Mouse (Mus musculus) neural tube, embryonic 11.5 days (tissue): ENCODE data around the gene B230118H07Rik. TPM values are rescaled to one million over a fixed set of nuclear protein-coding genes. Genes with fewer than 3 reads are reported as not detected.

ENCODE experiments used
- ATAC-seq: fragments of 200-750 bp; cut with Nextera tagmentation; 2 replicates; pipeline ENCODE4 v1.8.0; 2017; ENCODE audit warnings: moderate number of reproducible peaks, mild to moderate bottlenecking, moderate TSS enrichment, moderate library complexity; ENCODE audit not compliant: insufficient read depth, low FRiP score, low TSS enrichment
- DNase-seq: peaks from one replicate; pipeline ENCODE4 v3.0.0-alpha.2; 2015; ENCODE audit warnings: low spot score
- H3K27ac ChIP-seq: fragments of 300-500 bp; sonication (generic); 2 replicates; pipeline ENCODE4 v1.5.1; 2014; ENCODE audit warnings: low read depth, mild to moderate bottlenecking, low read length
- H3K27me3 ChIP-seq: fragments of 300-500 bp; sonication (generic); 2 replicates; pipeline ENCODE4 v1.6.1; 2014; ENCODE audit warnings: mild to moderate bottlenecking, low read length, mixed read lengths; ENCODE audit not compliant: control insufficient read depth, insufficient read depth
- H3K36me3 ChIP-seq: fragments of 300-500 bp; sonication (generic); 2 replicates; pipeline ENCODE4 v1.6.1; 2014; ENCODE audit warnings: mild to moderate bottlenecking, low read length, moderate library complexity, mixed read lengths; ENCODE audit not compliant: control insufficient read depth, insufficient read depth
- H3K4me1 ChIP-seq: fragments of 300-500 bp; sonication (generic); 2 replicates; pipeline ENCODE4 v1.6.1; 2014; ENCODE audit warnings: low read length, mixed read lengths; ENCODE audit not compliant: control insufficient read depth, insufficient read depth
- H3K4me2 ChIP-seq: fragments of 300-500 bp; sonication (generic); 2 replicates; pipeline ENCODE4 v1.6.1; 2014; ENCODE audit warnings: low read depth, mild to moderate bottlenecking, moderate library complexity
- H3K4me3 ChIP-seq: fragments of 300-500 bp; sonication (generic); 2 replicates; pipeline ENCODE4 v1.5.1; 2014; ENCODE audit warnings: low read depth, low read length
- H3K9ac ChIP-seq: fragments of 300-500 bp; sonication (generic); 2 replicates; pipeline ENCODE4 v1.6.1; 2014; ENCODE audit warnings: mild to moderate bottlenecking, low read length
- H3K9me3 ChIP-seq: fragments of 300-500 bp; sonication (generic); 2 replicates; pipeline ENCODE4 v1.6.1; 2016; ENCODE audit warnings: low read length; ENCODE audit not compliant: control insufficient read depth
- WGBS: fragments of 180-500 bp; shearing (Covaris S2); extraction: QIAGEN DNeasy Blood & Tissue Kit; methylation state at CpG from one replicate; pipeline ENCODE4 v1.1.7; 2014; 5-methylcytosine and 5-hydroxymethylcytosine counted together
- polyA plus RNA-seq: library from polyadenylated mRNA; unstranded; fragments of >200 nt; fragmentation: Nextera tagmentation; extraction: Ambion mirVana; gene quantifications from 2 replicates; pipeline ENCODE4 v1.2.1, GENCODE M21; 2014

The B230118H07Rik gene
- polyA plus RNA-seq, 1 experiment from 2014 or later = 65.5 TPM

DNA sequence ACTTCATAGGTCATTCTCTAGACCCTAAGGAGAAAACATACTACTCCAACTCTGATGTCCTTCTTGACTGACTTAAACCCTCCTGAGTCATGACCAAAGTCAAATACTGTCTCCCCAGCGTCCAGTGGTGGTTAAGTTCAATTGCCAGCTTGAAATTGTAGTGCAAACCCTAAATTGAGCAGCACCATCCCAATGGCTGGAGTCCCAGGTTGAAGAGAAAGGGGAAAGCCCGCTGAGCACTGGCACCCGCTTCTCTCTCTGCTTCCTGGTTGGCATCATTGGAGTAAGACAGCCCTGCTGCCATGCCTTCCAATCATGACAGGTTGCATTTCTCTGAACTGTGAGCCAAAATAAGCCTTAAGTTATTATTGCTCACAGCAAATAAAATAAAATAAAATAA is 89.9 kb downstream of the B230118H07Rik start:
- Histone ChIP-seq H3K27me3 (no peaks in the 10 kb centered on the region), H3K27ac (no peak overlapping the region), H3K4me3 (no peak overlapping the region), H3K36me3 (no peaks in the 10 kb centered on the region), H3K4me2 (no peak overlapping the region), H3K9me3 (no peaks in the 10 kb centered on the region), H3K4me1 (no peaks in the 10 kb centered on the region), H3K9ac (no peak overlapping the region)
- no peak for DNase-seq
- 88% methylated on average over 3 of the region's 3 CpGs for WGBS
- no peak for ATAC-seq

GRCm38 (mm10) chr2:101555886-101556285 is 93.4 kb downstream of the B230118H07Rik start:
- Histone ChIP-seq H3K9ac (no peak overlapping the region), H3K27ac (no peak overlapping the region), H3K27me3 (no peaks in the 10 kb centered on the region), H3K4me2 (no peak overlapping the region), H3K36me3 (no peaks in the 10 kb centered on the region), H3K4me1 (no peaks in the 10 kb centered on the region), H3K4me3 (no peak overlapping the region), H3K9me3 (no peaks in the 10 kb centered on the region)
- no peak for DNase-seq
- 90% methylated on average over 1 of the region's 1 CpGs for WGBS
- no peak for ATAC-seq

GRCm38 (mm10) chr2:101553851-101554250 is 95.5 kb downstream of the B230118H07Rik start:
- no peak overlapping the region for H3K9ac ChIP-seq
- H3K36me3 ChIP-seq = no peaks in the 10 kb centered on the region
- 43% methylated on average over 5 of the region's 5 CpGs for WGBS
- DNase-seq (no peak), ATAC-seq (no peak)
- H3K27ac ChIP-seq = no peak overlapping the region
- no peak overlapping the region for H3K4me3 ChIP-seq
- no peaks in the 10 kb centered on the region for H3K9me3 ChIP-seq
- no peak overlapping the region for H3K4me2 ChIP-seq
- no peaks in the 10 kb centered on the region for H3K4me1 ChIP-seq
- H3K27me3 ChIP-seq = no peaks in the 10 kb centered on the region

DNA sequence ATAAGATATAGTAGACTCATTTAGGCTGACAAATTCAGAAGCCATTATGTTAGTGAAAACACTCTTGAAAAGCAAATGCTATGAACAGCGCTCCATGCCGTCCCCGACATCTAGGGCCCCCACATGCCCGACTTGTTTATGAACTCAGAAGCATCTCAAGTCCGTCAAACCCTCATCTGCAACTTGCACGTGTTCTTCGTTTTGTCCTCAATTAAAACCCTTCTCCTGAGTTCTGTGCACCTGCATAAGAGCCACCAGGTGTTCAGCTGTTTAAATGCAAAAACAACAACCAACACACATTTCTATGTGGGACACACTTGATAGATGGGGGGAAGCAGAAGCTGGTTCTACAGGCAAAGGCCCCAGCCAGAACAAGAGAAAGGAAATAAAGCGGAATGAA is 97.0 kb downstream of the B230118H07Rik start:
- no peak overlapping the region for H3K9ac ChIP-seq
- H3K4me1 ChIP-seq = no peaks in the 10 kb centered on the region
- DNase-seq = no peak
- no peaks in the 10 kb centered on the region for H3K27me3 ChIP-seq
- H3K36me3 ChIP-seq = no peaks in the 10 kb centered on the region
- H3K4me3 ChIP-seq = no peak overlapping the region
- H3K4me2 ChIP-seq = no peak overlapping the region
- H3K27ac ChIP-seq = no peak overlapping the region
- ATAC-seq = no peak
- WGBS = 89% methylated on average over 8 of the region's 8 CpGs
- no peaks in the 10 kb centered on the region for H3K9me3 ChIP-seq

- no peaks in the 10 kb centered on the region for H3K4me1 ChIP-seq
- ATAC-seq (no peak), DNase-seq (no peak)
- 82% methylated on average over 6 of the region's 6 CpGs for WGBS
- H3K27me3 ChIP-seq = no peaks in the 10 kb centered on the region
- no peaks in the 10 kb centered on the region for H3K9me3 ChIP-seq
- H3K27ac ChIP-seq = no peak overlapping the region
- H3K4me3 ChIP-seq = no peak overlapping the region
- H3K9ac ChIP-seq = no peak overlapping the region
- H3K4me2 ChIP-seq = no peak overlapping the region
- no peaks in the 10 kb centered on the region for H3K36me3 ChIP-seq
These were observed 98.2 kb downstream of the B230118H07Rik start for GRCm38 (mm10) chr2:101551026-101551719.

DNA sequence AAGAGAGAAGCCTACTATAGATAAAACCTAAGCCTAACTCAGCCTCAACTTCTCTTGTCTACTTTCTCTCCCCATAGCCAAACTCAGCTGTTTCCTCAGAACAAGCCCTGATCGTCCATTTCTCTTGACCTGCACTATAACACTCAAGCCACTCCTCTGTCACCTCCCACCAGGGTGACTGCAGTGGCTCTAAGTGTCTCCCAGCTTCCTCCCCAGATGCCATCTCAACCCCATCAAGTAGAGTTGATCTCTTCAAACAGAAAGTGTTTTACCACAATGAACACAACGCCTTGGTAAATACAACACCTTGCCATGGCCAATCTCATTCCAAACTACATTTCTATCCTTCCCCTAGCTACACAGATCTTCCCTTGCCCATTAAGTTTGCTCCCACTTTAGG is 99.2 kb downstream of the B230118H07Rik start:
- Histone ChIP-seq H3K9ac (no peak overlapping the region), H3K9me3 (no peaks in the 10 kb centered on the region), H3K27me3 (no peaks in the 10 kb centered on the region), H3K4me3 (no peak overlapping the region), H3K36me3 (no peaks in the 10 kb centered on the region), H3K4me2 (no peak overlapping the region), H3K4me1 (no peaks in the 10 kb centered on the region), H3K27ac (no peak overlapping the region)
- ATAC-seq (no peak), DNase-seq (no peak)
- WGBS = 63% methylated on average over 2 of the region's 2 CpGs

DNA sequence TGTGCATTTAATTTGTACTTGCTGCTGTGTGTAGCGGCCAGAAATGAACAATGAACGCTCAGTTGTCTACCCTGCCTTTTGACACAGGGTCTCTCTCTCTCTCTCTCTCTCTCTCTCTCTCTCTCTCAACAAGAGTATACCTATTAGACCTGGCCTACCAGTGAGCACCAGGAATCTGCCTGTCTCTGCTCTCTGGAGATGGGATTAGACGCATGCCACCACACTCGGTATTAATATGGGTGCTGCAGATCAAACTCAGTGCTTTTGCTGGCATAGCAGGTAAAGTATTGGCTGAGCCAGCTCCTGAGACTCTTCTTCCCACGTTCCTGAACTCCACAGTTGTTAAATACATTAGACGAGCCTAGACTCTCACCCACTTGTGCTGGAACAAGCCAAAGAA is 100.5 kb downstream of the B230118H07Rik start:
- no peaks in the 10 kb centered on the region for H3K36me3 ChIP-seq
- H3K9ac ChIP-seq = no peak overlapping the region
- H3K27ac ChIP-seq = no peak overlapping the region
- 83% methylated on average over 6 of the region's 6 CpGs for WGBS
- H3K27me3 ChIP-seq = no peaks in the 10 kb centered on the region
- H3K9me3 ChIP-seq = no peaks in the 10 kb centered on the region
- ATAC-seq = no peak
- no peaks in the 10 kb centered on the region for H3K4me1 ChIP-seq
- H3K4me3 ChIP-seq = no peak overlapping the region
- DNase-seq = no peak
- no peak overlapping the region for H3K4me2 ChIP-seq

- no peak for ATAC-seq
- H3K27me3 ChIP-seq = no peaks in the 10 kb centered on the region
- 95% methylated on average over 2 of the region's 2 CpGs for WGBS
These were observed 103.7 kb downstream of the B230118H07Rik start for GRCm38 (mm10) chr2:101545593-101545992.

DNA sequence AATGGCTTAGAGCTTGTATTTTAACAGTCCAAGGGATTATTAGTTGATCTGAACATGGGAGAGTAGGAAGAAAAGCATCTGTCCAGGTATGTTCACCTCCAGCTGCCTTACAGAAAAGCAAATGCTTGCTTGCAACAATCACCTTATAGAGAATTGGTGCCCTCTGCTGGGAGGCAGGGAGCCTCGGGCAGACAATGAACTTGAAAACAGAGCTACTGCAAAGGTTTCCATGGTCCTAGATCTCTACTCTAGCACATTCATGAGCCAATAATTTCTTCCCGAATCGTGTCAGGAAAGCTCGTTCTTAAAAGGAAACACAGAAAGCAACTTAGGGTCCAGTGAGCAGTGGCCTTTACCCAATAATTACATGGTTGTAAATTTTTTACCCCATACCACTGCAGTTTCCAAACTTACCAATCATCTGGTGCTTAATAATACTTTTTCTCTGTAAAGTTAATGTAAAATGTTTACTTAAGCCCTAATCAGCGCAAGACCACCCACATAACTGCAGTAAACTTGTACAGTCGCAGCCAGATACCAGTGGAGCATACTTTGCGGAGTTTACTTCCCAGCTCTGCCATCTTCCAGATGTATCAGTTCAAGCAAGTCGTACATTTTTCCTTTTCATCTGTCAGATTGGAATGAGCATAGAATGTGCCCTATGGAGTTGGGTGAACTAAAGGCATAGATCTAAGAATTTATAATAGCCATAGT is 105.5 kb downstream of the B230118H07Rik start:
- no peaks in the 10 kb centered on the region for H3K4me1 ChIP-seq
- no peaks in the 10 kb centered on the region for H3K27me3 ChIP-seq
- H3K9ac ChIP-seq = no peak overlapping the region
- no peak overlapping the region for H3K4me2 ChIP-seq
- no peak overlapping the region for H3K4me3 ChIP-seq
- 73% methylated on average over 8 of the region's 8 CpGs for WGBS
- H3K36me3 ChIP-seq = no peaks in the 10 kb centered on the region
- DNase-seq (no peak), ATAC-seq (no peak)
- H3K9me3 ChIP-seq = no peaks in the 10 kb centered on the region
- H3K27ac ChIP-seq = no peak overlapping the region

More at GRCm38 (mm10) chr2:101545593-101545992, 103.7 kb downstream of the B230118H07Rik start:
- H3K27ac ChIP-seq = no peak overlapping the region
- H3K36me3 ChIP-seq = no peaks in the 10 kb centered on the region
- no peak for DNase-seq
- no peak overlapping the region for H3K4me2 ChIP-seq
- no peaks in the 10 kb centered on the region for H3K4me1 ChIP-seq
- no peak overlapping the region for H3K9ac ChIP-seq
- H3K9me3 ChIP-seq = no peaks in the 10 kb centered on the region
- H3K4me3 ChIP-seq = no peak overlapping the region
